Mouse (Mus musculus) C2C12 (cell line): ENCODE results near the gene Dnajb4.
A peak's percentile ranks its signal among the peaks of the same experiment; 100 is the strongest.

Experiments
- CEBPB ChIP-seq: IDR thresholded peaks from one replicate; pipeline ENCODE4 v1.6.1; 2011; ENCODE audit warnings: low read depth, mild to moderate bottlenecking, control low read depth, moderate library complexity
- CTCF ChIP-seq: IDR thresholded peaks from one replicate; pipeline ENCODE4 v1.5.1; 2011; ENCODE audit not compliant: control insufficient read depth, insufficient read depth, insufficient read length
- FOSL1 ChIP-seq: IDR thresholded peaks from one replicate; pipeline ENCODE4 v1.8.0; 2011; ENCODE audit warnings: mild to moderate bottlenecking, low read length; ENCODE audit not compliant: poor library complexity, insufficient read depth, severe bottlenecking
- MAX ChIP-seq: IDR thresholded peaks from one replicate; pipeline ENCODE4 v1.6.1; 2011; ENCODE audit warnings: mild to moderate bottlenecking, control low read depth
- MYOD1 ChIP-seq: IDR thresholded peaks from one replicate; pipeline ENCODE4 v1.6.1; 2011; ENCODE audit warnings: low read depth; ENCODE audit not compliant: control insufficient read depth, insufficient read length
- MYOG ChIP-seq: IDR thresholded peaks from one replicate; pipeline ENCODE4 v1.6.1; 2011; ENCODE audit not compliant: control insufficient read depth, insufficient read length; ENCODE audit errors: extremely low read depth
- USF1 ChIP-seq: IDR thresholded peaks from one replicate; pipeline ENCODE4 v1.6.1; 2011; ENCODE audit warnings: low read depth, mild to moderate bottlenecking, control low read depth, moderate library complexity

DNA sequence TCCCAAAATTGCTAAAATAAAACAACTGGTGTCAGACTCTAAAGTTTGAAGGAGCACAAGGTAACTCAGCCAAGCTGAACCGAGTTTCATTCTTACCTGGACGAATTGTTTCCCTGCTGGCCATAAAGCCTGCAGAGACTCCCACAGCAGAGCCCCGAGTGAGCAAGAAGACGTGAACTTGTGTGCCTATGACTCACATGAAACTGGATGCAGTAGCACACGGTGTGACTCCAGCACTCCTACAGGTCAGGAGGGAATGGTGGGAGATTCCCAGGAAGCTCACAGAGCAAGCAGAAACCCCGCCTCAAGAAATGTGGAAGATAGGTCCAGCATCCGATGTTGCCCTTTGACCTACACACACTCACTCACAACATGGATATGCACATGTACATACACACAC, 38.2 kb downstream of the Dnajb4 start:
- TF ChIP-seq MYOG (no peak), CTCF (no peak), MAX (peak; percentile 41), CEBPB (no peak), USF1 (no peak), FOSL1 (no peak), MYOD1 (no peak)
